Mouse (Mus musculus): ENCODE data around the gene Cldn15. TPM values are rescaled to one million over a fixed set of nuclear protein-coding genes. Genes with fewer than 3 reads are reported as not detected.
A peak's percentile ranks its signal among the peaks of the same experiment; 100 is the strongest.

The Cldn15 gene
- polyA plus RNA-seq, 1 experiment: 5.1 TPM

GRCm38 (mm10) chr5:136952153-136952552, 14.3 kb upstream of the Cldn15 start:
- no peak overlapping the region for H3K4me3 ChIP-seq (ENCODE audit: insufficient read depth, poor library complexity, severe bottlenecking)
- H3K79me3 ChIP-seq (ENCODE audit: low read depth): peaks cover 22% of the 10 kb centered on the region
- peaks cover 41% of the 10 kb centered on the region for H3K79me2 ChIP-seq (ENCODE audit: control insufficient read depth, insufficient read depth)
- no peaks in the 10 kb centered on the region for H3K27me3 ChIP-seq (ENCODE audit: control insufficient read depth, insufficient read depth, insufficient read length)
- TF ChIP-seq CTCF (IDR thresholded peaks at IDR 0.05; ENCODE audit: control insufficient read depth, insufficient read depth, insufficient read length): no peak
- TF ChIP-seq MYOD1 (IDR thresholded peaks at IDR 0.05; ENCODE audit: control insufficient read depth, insufficient read length, low read depth): no peak
- TF ChIP-seq MYOG (IDR thresholded peaks at IDR 0.05; ENCODE audit: control insufficient read depth, extremely low read depth, insufficient read length): no peak
- TF ChIP-seq MAX (IDR thresholded peaks at IDR 0.05): no peak
- TF ChIP-seq CEBPB (IDR thresholded peaks at IDR 0.05; ENCODE audit: low read depth): no peak
- no peak for TF ChIP-seq FOSL1 (IDR thresholded peaks at IDR 0.05; ENCODE audit: insufficient read depth, low read length, poor library complexity, severe bottlenecking)
- no peak for TF ChIP-seq USF1 (IDR thresholded peaks at IDR 0.05; ENCODE audit: low read depth)
- H3ac ChIP-seq (ENCODE audit: control insufficient read depth, insufficient read length, low read depth): no peak overlapping the region
- H3K36me3 ChIP-seq (ENCODE audit: control insufficient read depth, insufficient read depth): peaks cover 9% of the 10 kb centered on the region

- H3K79me3 ChIP-seq (ENCODE audit: low read depth): peaks cover 27% of the 10 kb centered on the region
- peak within 1 kb of the TSS; percentile 79 for H3K4me3 ChIP-seq (ENCODE audit: insufficient read depth, poor library complexity, severe bottlenecking)
- TF ChIP-seq MAX (IDR thresholded peaks at IDR 0.05) (peak; percentile 56), CEBPB (IDR thresholded peaks at IDR 0.05; ENCODE audit: low read depth) (no peak)
- peaks cover 9% of the 10 kb centered on the region for H3K36me3 ChIP-seq (ENCODE audit: control insufficient read depth, insufficient read depth)
- no peaks in the 10 kb centered on the region for H3K27me3 ChIP-seq (ENCODE audit: control insufficient read depth, insufficient read depth, insufficient read length)
- H3ac ChIP-seq (ENCODE audit: control insufficient read depth, insufficient read length, low read depth): peak within 1 kb of the TSS; percentile 94
- peaks cover 49% of the 10 kb centered on the region for H3K79me2 ChIP-seq (ENCODE audit: control insufficient read depth, insufficient read depth)
Observed at GRCm38 (mm10) chr5:136953015-136953414, 13.4 kb upstream of the Cldn15 start, which contains the start of gene Fis1. TSS of gene Fis1 (plus strand) at chr5:136953275.

- Histone ChIP-seq H3K36me3 (ENCODE audit: control insufficient read depth, insufficient read depth) (peaks cover 9% of the 10 kb centered on the region), H3K79me3 (ENCODE audit: low read depth) (peaks cover 27% of the 10 kb centered on the region), H3K4me3 (ENCODE audit: insufficient read depth, poor library complexity, severe bottlenecking) (peak overlapping the region; percentile 79), H3K79me2 (ENCODE audit: control insufficient read depth, insufficient read depth) (peaks cover 49% of the 10 kb centered on the region), H3ac (ENCODE audit: control insufficient read depth, insufficient read length, low read depth) (peak overlapping the region; percentile 94), H3K27me3 (ENCODE audit: control insufficient read depth, insufficient read depth, insufficient read length) (no peaks in the 10 kb centered on the region)
- TF ChIP-seq CTCF (IDR thresholded peaks at IDR 0.05; ENCODE audit: control insufficient read depth, insufficient read depth, insufficient read length) (no peak), USF1 (IDR thresholded peaks at IDR 0.05; ENCODE audit: low read depth) (no peak), FOSL1 (IDR thresholded peaks at IDR 0.05; ENCODE audit: insufficient read depth, low read length, poor library complexity, severe bottlenecking) (no peak)
Observed at GRCm38 (mm10) chr5:136953440-136953951, 12.9 kb upstream of the Cldn15 start.

GRCm38 (mm10) chr5:136955622-136956021, 10.8 kb upstream of the Cldn15 start:
- Histone ChIP-seq H3K79me3 (ENCODE audit: low read depth) (peaks cover 27% of the 10 kb centered on the region), H3ac (ENCODE audit: control insufficient read depth, insufficient read length, low read depth) (no peak overlapping the region)
- TF ChIP-seq FOSL1 (IDR thresholded peaks at IDR 0.05; ENCODE audit: insufficient read depth, low read length, poor library complexity, severe bottlenecking) (no peak), USF1 (IDR thresholded peaks at IDR 0.05; ENCODE audit: low read depth) (no peak), MYOG (IDR thresholded peaks at IDR 0.05; ENCODE audit: control insufficient read depth, extremely low read depth, insufficient read length) (no peak), MYOD1 (IDR thresholded peaks at IDR 0.05; ENCODE audit: control insufficient read depth, insufficient read length, low read depth) (no peak), MAX (IDR thresholded peaks at IDR 0.05) (no peak), CTCF (IDR thresholded peaks at IDR 0.05; ENCODE audit: control insufficient read depth, insufficient read depth, insufficient read length) (no peak), CEBPB (IDR thresholded peaks at IDR 0.05; ENCODE audit: low read depth) (no peak)

GRCm38 (mm10) chr5:136957250-136957649, 9.2 kb upstream of the Cldn15 start:
- Histone ChIP-seq H3ac (ENCODE audit: control insufficient read depth, insufficient read length, low read depth) (no peak overlapping the region), H3K4me3 (ENCODE audit: insufficient read depth, poor library complexity, severe bottlenecking) (no peak overlapping the region), H3K79me3 (ENCODE audit: low read depth) (peaks cover 27% of the 10 kb centered on the region), H3K36me3 (ENCODE audit: control insufficient read depth, insufficient read depth) (peaks cover 9% of the 10 kb centered on the region), H3K79me2 (ENCODE audit: control insufficient read depth, insufficient read depth) (peaks cover 70% of the 10 kb centered on the region), H3K27me3 (ENCODE audit: control insufficient read depth, insufficient read depth, insufficient read length) (no peaks in the 10 kb centered on the region)
- no peak for TF ChIP-seq CTCF (IDR thresholded peaks at IDR 0.05; ENCODE audit: control insufficient read depth, insufficient read depth, insufficient read length)

More at GRCm38 (mm10) chr5:136955622-136956021, 10.8 kb upstream of the Cldn15 start:
- Histone ChIP-seq H3K36me3 (ENCODE audit: control insufficient read depth, insufficient read depth) (peaks cover 9% of the 10 kb centered on the region), H3K79me2 (ENCODE audit: control insufficient read depth, insufficient read depth) (peaks cover 67% of the 10 kb centered on the region), H3K27me3 (ENCODE audit: control insufficient read depth, insufficient read depth, insufficient read length) (no peaks in the 10 kb centered on the region), H3K4me3 (ENCODE audit: insufficient read depth, poor library complexity, severe bottlenecking) (no peak overlapping the region)

- Histone ChIP-seq H3K36me3 (ENCODE audit: control insufficient read depth, insufficient read depth) (peaks cover 24% of the 10 kb centered on the region), H3K27me3 (ENCODE audit: control insufficient read depth, insufficient read depth, insufficient read length) (no peaks in the 10 kb centered on the region), H3K4me3 (ENCODE audit: insufficient read depth, poor library complexity, severe bottlenecking) (no peak overlapping the region), H3K79me2 (ENCODE audit: control insufficient read depth, insufficient read depth) (peaks cover 78% of the 10 kb centered on the region), H3ac (ENCODE audit: control insufficient read depth, insufficient read length, low read depth) (no peak overlapping the region), H3K79me3 (ENCODE audit: low read depth) (peaks cover 26% of the 10 kb centered on the region)
- TF ChIP-seq MYOD1 (IDR thresholded peaks at IDR 0.05; ENCODE audit: control insufficient read depth, insufficient read length, low read depth): no peak
- no peak for TF ChIP-seq USF1 (IDR thresholded peaks at IDR 0.05; ENCODE audit: low read depth)
- TF ChIP-seq CTCF (IDR thresholded peaks at IDR 0.05; ENCODE audit: control insufficient read depth, insufficient read depth, insufficient read length): no peak
- TF ChIP-seq MAX (IDR thresholded peaks at IDR 0.05): no peak
- no peak for TF ChIP-seq CEBPB (IDR thresholded peaks at IDR 0.05; ENCODE audit: low read depth)
- no peak for TF ChIP-seq FOSL1 (IDR thresholded peaks at IDR 0.05; ENCODE audit: insufficient read depth, low read length, poor library complexity, severe bottlenecking)
- no peak for TF ChIP-seq MYOG (IDR thresholded peaks at IDR 0.05; ENCODE audit: control insufficient read depth, extremely low read depth, insufficient read length)
Observed at GRCm38 (mm10) chr5:136958991-136959605, 7.3 kb upstream of the Cldn15 start.

Measured in C2C12 (cell line).